24 mouse cellular contexts compared by ENCODE assay signal in genomic region chr13:48015296-48015695, GRCm38 (mm10).
A peak's percentile ranks its signal among the peaks of the same experiment; 100 is the strongest.
DNase-seq lines count a peak whose midpoint lies in the region; ATAC-seq and TF ChIP-seq lines count a peak whose summit lies in the region.
"Had no signal": no experiment of that assay in that cellular context is flagged by ENCODE, and none has a peak within 500 bp of the region (broad histone marks: within the 10 kb centered on the region; RNA-seq: fewer than 3 reads in every experiment).

No protein-coding gene starts in this region.

- intact Hi-C loops in heart, adult 2 months (cut with DNase I), result no loop called here

- 88% methylated on average over 4 of the region's 4 CpGs for WGBS in heart, adult 2 months
- 73% methylated on average over 4 of the region's 4 CpGs for WGBS in heart, embryonic 12.5 days
- WGBS in midbrain, embryonic 11.5 days, result 82% methylated on average over 4 of the region's 4 CpGs
- WGBS in midbrain, embryonic 14.5 days, result 87% methylated on average over 4 of the region's 4 CpGs

- H3K4me1 ChIP-seq in heart, adult 2 months (ENCODE audit: control insufficient read depth, insufficient read depth, low read length), result no peaks in the 10 kb centered on the region
- 0 out of 2 replicates have a peak, but pooled peaks cover 5% of the 10 kb centered on the region for H3K4me1 ChIP-seq in heart, embryonic 12.5 days (replicated peaks)
- H3K4me1 ChIP-seq in midbrain, embryonic 11.5 days (ENCODE audit: control insufficient read depth, insufficient read depth, low read length), result peaks cover 3% of the 10 kb centered on the region; the same call in 1 of the 2 replicates
- peaks cover 10% of the 10 kb centered on the region for H3K4me1 ChIP-seq in midbrain, embryonic 14.5 days (ENCODE audit: control insufficient read depth, insufficient read depth, low read length)
- no peaks in the 10 kb centered on the region; a peak in 1 of 4 replicates for H3K4me1 ChIP-seq in ES-E14 (ENCODE audit: control insufficient read depth in 2 of 2, insufficient read depth in 2 of 2, low read length in 2 of 2, poor library complexity in 1 of 2)

- no peak for ATAC-seq in heart, embryonic 12.5 days (ENCODE audit: insufficient number of reproducible peaks, low FRiP score)
- ATAC-seq in midbrain, embryonic 11.5 days (ENCODE audit: low FRiP score), result no peak
- ATAC-seq in midbrain, embryonic 14.5 days (ENCODE audit: low FRiP score, low TSS enrichment), result no peak
- no peak for ATAC-seq in granulocyte monocyte progenitor cell, adult 5-6 weeks (replicated peaks; ENCODE audit: poor library complexity, severe bottlenecking)
- ATAC-seq: activated CD4-positive, CD25-positive, alpha-beta regulatory T cell, adult 4 months; CD4-positive, CD25-positive, alpha-beta regulatory T cell, adult 4 months; forebrain, embryonic 13.5 days; hindbrain, postnatal 0 days had no signal

- no peak overlapping the region for H3K4me3 ChIP-seq in heart, adult 2 months
- H3K4me3 ChIP-seq in heart, embryonic 12.5 days, result no peak overlapping the region
- no peak overlapping the region for H3K4me3 ChIP-seq in midbrain, embryonic 11.5 days (ENCODE audit: low read depth, low read length)
- no peak overlapping the region for H3K4me3 ChIP-seq in midbrain, embryonic 14.5 days (replicated peaks; ENCODE audit: low read depth, low read length)
- H3K4me3 ChIP-seq in ES-E14 (ENCODE audit: insufficient read depth in 1 of 2, low read depth in 1 of 2, low read length in 2 of 2, poor library complexity in 1 of 2, severe bottlenecking in 1 of 2), result no peak overlapping the region
- H3K4me3 ChIP-seq: forebrain, embryonic 13.5 days; heart, embryonic 13.5 days; midbrain, embryonic 12.5 days; myocyte had no signal

- no peaks in the 10 kb centered on the region for H3K9me3 ChIP-seq in heart, embryonic 12.5 days (replicated peaks)
- H3K9me3 ChIP-seq in midbrain, embryonic 11.5 days (ENCODE audit: control insufficient read depth, low read length), result no peaks in the 10 kb centered on the region
- H3K9me3 ChIP-seq in midbrain, embryonic 14.5 days (ENCODE audit: control insufficient read depth, low read length), result no peaks in the 10 kb centered on the region
- no peaks in the 10 kb centered on the region for H3K9me3 ChIP-seq in ES-E14 (ENCODE audit: control insufficient read depth, insufficient read depth, low read depth, low read length)
- H3K9me3 ChIP-seq: heart, embryonic 13.5 days; midbrain, embryonic 12.5 days had no signal

- no peaks in the 10 kb centered on the region for H3K27me3 ChIP-seq in heart, adult 2 months (ENCODE audit: control insufficient read depth, insufficient read depth, low read length)
- no peaks in the 10 kb centered on the region for H3K27me3 ChIP-seq in heart, embryonic 12.5 days (replicated peaks)
- no peaks in the 10 kb centered on the region for H3K27me3 ChIP-seq in midbrain, embryonic 11.5 days (ENCODE audit: control insufficient read depth, insufficient read depth, low read length)
- H3K27me3 ChIP-seq in midbrain, embryonic 14.5 days (ENCODE audit: control insufficient read depth, insufficient read depth, low read length), result no peaks in the 10 kb centered on the region
- H3K27me3 ChIP-seq: forebrain, embryonic 13.5 days; heart, embryonic 13.5 days had no signal

- TF ChIP-seq CTCF in heart, adult 2 months (IDR thresholded peaks at IDR 0.05), result peak; percentile 17; the same call in 1 of the 2 replicates

- no peak for TF ChIP-seq EP300 in heart, adult 2 months (IDR thresholded peaks at IDR 0.05; ENCODE audit: insufficient read depth, low read depth, low read length)

- no peaks in the 10 kb centered on the region for H3K36me3 ChIP-seq in heart, adult 2 months (ENCODE audit: control insufficient read depth, insufficient read depth, low read length)
- no peaks in the 10 kb centered on the region for H3K36me3 ChIP-seq in heart, embryonic 12.5 days
- no peaks in the 10 kb centered on the region for H3K36me3 ChIP-seq in midbrain, embryonic 11.5 days (ENCODE audit: control insufficient read depth, insufficient read depth, low read length)
- H3K36me3 ChIP-seq in midbrain, embryonic 14.5 days (ENCODE audit: control insufficient read depth, insufficient read depth, low read length), result no peaks in the 10 kb centered on the region
- no peaks in the 10 kb centered on the region for H3K36me3 ChIP-seq in ES-E14 (ENCODE audit: control insufficient read depth, insufficient read depth, low read length, poor library complexity, severe bottlenecking)
- H3K36me3 ChIP-seq: heart, embryonic 13.5 days; midbrain, embryonic 12.5 days had no signal

- no peak for TF ChIP-seq POLR2A in heart, adult 2 months (IDR thresholded peaks at IDR 0.05; ENCODE audit: insufficient read depth, low read depth, low read length)

- no peak overlapping the region for H3K4me2 ChIP-seq in heart, embryonic 12.5 days
- no peak overlapping the region for H3K4me2 ChIP-seq in midbrain, embryonic 11.5 days
- no peak overlapping the region for H3K4me2 ChIP-seq in midbrain, embryonic 14.5 days (ENCODE audit: low read length)
- H3K4me2 ChIP-seq: forebrain, embryonic 13.5 days; heart, embryonic 13.5 days; midbrain, embryonic 12.5 days had no signal

- DNase-seq in heart, adult 2 months, result no peak
- DNase-seq in midbrain, embryonic 11.5 days (ENCODE audit: low spot score, missing footprints), result peak; percentile 77
- DNase-seq in midbrain, embryonic 14.5 days, result no peak
- peak; percentile 51 for DNase-seq in ES-E14 (ENCODE audit: low read depth, low spot score)
- peak; percentile 75 for DNase-seq in ZHBTc4 (ENCODE audit: low read depth, low spot score)
- DNase-seq: adrenal gland, postnatal 10 days; cerebellum, adult 9-10 months; heart, postnatal 36 days; kidney, adult 18-20 months; kidney, postnatal 14 days; lung, adult 2 months; right cerebral cortex, postnatal 14 days; spleen, adult 18-20 months; thymus, postnatal 36 days had no signal

- H3K79me2 ChIP-seq in heart, adult 2 months (replicated peaks; ENCODE audit: control insufficient read depth, insufficient read depth, low read length), result no peaks in the 10 kb centered on the region

- in situ Hi-C loops in ES-E14 (cut with MboI; ENCODE audit: low sequenced_read_pairs in 2 of 2, unreplicated experiment in 2 of 2), result loop anchor here (10.0 to 25.0 kb wide), 3 partner anchors 260 to 450 kb away; no protein-coding TSS in a partner anchor

- H3K9ac ChIP-seq in heart, adult 2 months (ENCODE audit: low read depth, low read length), result no peak overlapping the region
- no peak overlapping the region for H3K9ac ChIP-seq in heart, embryonic 12.5 days
- H3K9ac ChIP-seq in midbrain, embryonic 11.5 days (ENCODE audit: low read length), result no peak overlapping the region
- H3K9ac ChIP-seq in midbrain, embryonic 14.5 days (replicated peaks; ENCODE audit: low read length), result no peak overlapping the region
- H3K9ac ChIP-seq in ES-E14 (ENCODE audit: insufficient read depth, low read depth, low read length, poor library complexity, severe bottlenecking), result no peak overlapping the region
- H3K9ac ChIP-seq: forebrain, embryonic 13.5 days; heart, embryonic 13.5 days; midbrain, embryonic 12.5 days had no signal

- H3K27ac ChIP-seq in heart, adult 2 months, result no peak overlapping the region
- H3K27ac ChIP-seq in heart, embryonic 12.5 days (ENCODE audit: poor library complexity, severe bottlenecking), result no peak overlapping the region
- no peak overlapping the region for H3K27ac ChIP-seq in midbrain, embryonic 11.5 days (ENCODE audit: low read depth, low read length)
- H3K27ac ChIP-seq in midbrain, embryonic 14.5 days (replicated peaks; ENCODE audit: low read depth, low read length), result no peak overlapping the region
- H3K27ac ChIP-seq in ES-E14 (ENCODE audit: insufficient read depth, low read depth, low read length, poor library complexity, severe bottlenecking), result no peak overlapping the region
- H3K27ac ChIP-seq: forebrain, embryonic 13.5 days; heart, embryonic 13.5 days; hindbrain, postnatal 0 days; macrophage; midbrain, embryonic 12.5 days had no signal

TF ChIP-seq in ES-E14, 5 proteins besides CTCF, POLR2A, EP300 and RAD21:
- TF ChIP-seq ZC3H11A (IDR thresholded peaks at IDR 0.05; ENCODE audit: borderline replicate concordance, low read depth, low read length), result peak; percentile 84
- no peak for TF ChIP-seq MAFK (IDR thresholded peaks at IDR 0.05; ENCODE audit: insufficient read depth, low read depth, low read length)

Comparison
In these comparisons a context has a peak if more than half of its experiments do, and no peak if none do; other contexts are left out.
1. DNase-seq: peak in midbrain, embryonic 11.5 days (single experiment), ES-E14 (single experiment) and ZHBTc4 (single experiment); none in heart, adult 2 months (0 of 2) and midbrain, embryonic 14.5 days (single experiment).